Mouse (Mus musculus) hindbrain, postnatal 0 days (tissue): ENCODE measurements at regions not wholly inside any gene's neighbourhood (a gene's known extent, or its start where the extent isn't known, plus 50 kb on each side); places are given as distances from the start of the nearest gene placed in this dataset.

ENCODE experiments used
- ATAC-seq: fragments of 200-750 bp; cut with Nextera tagmentation; 2 replicates; pipeline ENCODE4 v1.8.0; 2017; ENCODE audit warnings: mild to moderate bottlenecking, moderate TSS enrichment, moderate library complexity
- DNase-seq: peaks from one replicate; pipeline ENCODE4 v3.0.0-alpha.2; 2015; ENCODE audit warnings: low spot score
- H3K27ac ChIP-seq: fragments of 300-500 bp; sonication (generic); 2 replicates; pipeline ENCODE4 v1.5.1; 2014; ENCODE audit warnings: mild to moderate bottlenecking
- H3K27me3 ChIP-seq: fragments of 300-500 bp; sonication (generic); 2 replicates; pipeline ENCODE4 v1.6.1; 2014; ENCODE audit warnings: low read length, mixed read lengths; ENCODE audit not compliant: insufficient read depth
- H3K36me3 ChIP-seq: fragments of 300-500 bp; sonication (generic); 2 replicates; pipeline ENCODE4 v1.6.1; 2014; ENCODE audit warnings: low read length, mixed read lengths; ENCODE audit not compliant: insufficient read depth
- H3K4me1 ChIP-seq: fragments of 300-500 bp; sonication (generic); 2 replicates; pipeline ENCODE4 v1.6.1; 2014; ENCODE audit warnings: antibody characterized with exemption, low read length, mixed read lengths; ENCODE audit not compliant: insufficient read depth
- H3K4me2 ChIP-seq: fragments of 300-500 bp; sonication (generic); 2 replicates; pipeline ENCODE4 v1.6.1; 2014; ENCODE audit warnings: low read depth, mild to moderate bottlenecking, low read length, moderate library complexity, mixed read lengths
- H3K4me3 ChIP-seq: fragments of 300-500 bp; sonication (generic); 2 replicates; pipeline ENCODE4 v1.5.1; 2014; ENCODE audit warnings: low read length
- H3K9ac ChIP-seq: fragments of 300-500 bp; sonication (generic); replicated peaks from 2 replicates; pipeline ENCODE4 v1.6.1; 2014; ENCODE audit warnings: mild to moderate bottlenecking, low read length, moderate library complexity, mixed read lengths
- H3K9me3 ChIP-seq: fragments of 300-500 bp; sonication (generic); 2 replicates; pipeline ENCODE4 v1.6.1; 2016; ENCODE audit warnings: low read length, mixed read lengths
- CTCF ChIP-seq: IDR thresholded peaks from 2 replicates; pipeline ENCODE4 v1.5.1; 2016; ENCODE audit warnings: antibody characterized with exemption, control low read depth, low read depth
- WGBS: fragments of 180-500 bp; shearing (Covaris S2); extraction: QIAGEN DNeasy Blood & Tissue Kit; methylation state at CpG from one replicate; pipeline ENCODE4 v1.1.7; 2014; 5-methylcytosine and 5-hydroxymethylcytosine counted together

GRCm38 (mm10) chr6:49966555-49966954 lies 143.5 kb upstream of the Mpp6 start:
- Histone ChIP-seq H3K27me3 (no peaks in the 10 kb centered on the region), H3K9ac (no peak overlapping the region), H3K36me3 (no peaks in the 10 kb centered on the region), H3K27ac (no peak overlapping the region), H3K4me2 (no peak overlapping the region), H3K4me1 (no peaks in the 10 kb centered on the region), H3K9me3 (no peaks in the 10 kb centered on the region), H3K4me3 (no peak overlapping the region)
- DNase-seq, result no peak
- ATAC-seq, result no peak
- WGBS, result 92% methylated on average over 3 of the region's 3 CpGs
- TF ChIP-seq CTCF, result no peak

- no peaks in the 10 kb centered on the region for H3K4me1 ChIP-seq
- no peak overlapping the region for H3K4me3 ChIP-seq
- no peak overlapping the region for H3K27ac ChIP-seq
- ATAC-seq, result no peak
- no peaks in the 10 kb centered on the region for H3K27me3 ChIP-seq
- no peak for DNase-seq
- no peak overlapping the region for H3K9ac ChIP-seq
- no peak for TF ChIP-seq CTCF
- no peaks in the 10 kb centered on the region for H3K36me3 ChIP-seq
- 75% methylated on average over 7 of the region's 7 CpGs for WGBS
- no peaks in the 10 kb centered on the region for H3K9me3 ChIP-seq
- H3K4me2 ChIP-seq, result no peak overlapping the region
Observed at GRCm38 (mm10) chr6:49973258-49973865, 136.7 kb upstream of the Mpp6 start.

GRCm38 (mm10) chr6:49977783-49978182 lies 132.3 kb upstream of the Mpp6 start:
- H3K4me2 ChIP-seq, result no peak overlapping the region; the same call in 1 of the 2 replicates
- no peak for ATAC-seq
- H3K4me1 ChIP-seq, result no peaks in the 10 kb centered on the region
- H3K9ac ChIP-seq, result no peak overlapping the region
- H3K27ac ChIP-seq, result no peak overlapping the region
- H3K36me3 ChIP-seq, result no peaks in the 10 kb centered on the region
- DNase-seq, result peak; percentile 60
- H3K27me3 ChIP-seq, result no peaks in the 10 kb centered on the region
- 55% methylated on average over 11 of the region's 11 CpGs for WGBS
- no peak for TF ChIP-seq CTCF
- no peak overlapping the region for H3K4me3 ChIP-seq
- no peaks in the 10 kb centered on the region for H3K9me3 ChIP-seq

- WGBS, result 49% methylated on average over 4 of the region's 4 CpGs
Observed at GRCm38 (mm10) chr6:49983740-49984139, 126.3 kb upstream of the Mpp6 start.

GRCm38 (mm10) chr6:49985127-49985526 lies 124.9 kb upstream of the Mpp6 start:
- Histone ChIP-seq H3K36me3 (no peaks in the 10 kb centered on the region), H3K9ac (no peak overlapping the region), H3K9me3 (no peaks in the 10 kb centered on the region), H3K27me3 (no peaks in the 10 kb centered on the region), H3K4me3 (no peak overlapping the region), H3K4me2 (no peak overlapping the region), H3K27ac (no peak overlapping the region), H3K4me1 (no peaks in the 10 kb centered on the region; the same call in 1 of the 2 replicates)
- WGBS, result 27% methylated on average over 6 of the region's 6 CpGs
- ATAC-seq (no peak), DNase-seq (peak; percentile 24)
- TF ChIP-seq CTCF, result no peak

More at GRCm38 (mm10) chr6:49983740-49984139, 126.3 kb upstream of the Mpp6 start:
- DNase-seq (no peak), ATAC-seq (no peak)
- H3K4me2 ChIP-seq, result no peak overlapping the region
- no peak overlapping the region for H3K27ac ChIP-seq
- no peaks in the 10 kb centered on the region for H3K27me3 ChIP-seq
- H3K4me1 ChIP-seq, result no peaks in the 10 kb centered on the region; the same call in 1 of the 2 replicates
- no peak overlapping the region for H3K4me3 ChIP-seq
- TF ChIP-seq CTCF, result no peak
- no peaks in the 10 kb centered on the region for H3K9me3 ChIP-seq
- H3K9ac ChIP-seq, result no peak overlapping the region
- H3K36me3 ChIP-seq, result no peaks in the 10 kb centered on the region

- ATAC-seq, result no peak
Observed at GRCm38 (mm10) chr6:49987141-49987540, 122.9 kb upstream of the Mpp6 start.

GRCm38 (mm10) chr6:49987541-49988210 lies 122.4 kb upstream of the Mpp6 start:
- no peaks in the 10 kb centered on the region for H3K9me3 ChIP-seq
- no peak overlapping the region for H3K9ac ChIP-seq
- H3K27me3 ChIP-seq, result no peaks in the 10 kb centered on the region
- DNase-seq (no peak), ATAC-seq (no peak)
- H3K36me3 ChIP-seq, result no peaks in the 10 kb centered on the region
- WGBS, result 70% methylated on average over 3 of the region's 3 CpGs
- H3K4me1 ChIP-seq, result no peaks in the 10 kb centered on the region; the same call in 1 of the 2 replicates
- H3K27ac ChIP-seq, result no peak overlapping the region
- no peak for TF ChIP-seq CTCF
- H3K4me3 ChIP-seq, result no peak overlapping the region
- H3K4me2 ChIP-seq, result no peak overlapping the region

More at GRCm38 (mm10) chr6:49987141-49987540, 122.9 kb upstream of the Mpp6 start:
- Histone ChIP-seq H3K36me3 (no peaks in the 10 kb centered on the region), H3K9me3 (no peaks in the 10 kb centered on the region), H3K9ac (no peak overlapping the region), H3K27ac (no peak overlapping the region), H3K27me3 (no peaks in the 10 kb centered on the region), H3K4me3 (no peak overlapping the region), H3K4me2 (no peak overlapping the region), H3K4me1 (no peaks in the 10 kb centered on the region; the same call in 1 of the 2 replicates)
- 96% methylated on average over 5 of the region's 5 CpGs for WGBS
- TF ChIP-seq CTCF, result no peak
- no peak for DNase-seq
